Mouse (Mus musculus): ENCODE measurements around the gene Hs6st3.

Hs6st3 gene

GRCm38 (mm10) chr14:119665741-119666141, 527.6 kb downstream of the Hs6st3 start:
- DNase-seq = peak; percentile 9 to 31

GRCm38 (mm10) chr14:119667421-119667820, 529.3 kb downstream of the Hs6st3 start:
- DNase-seq = no peak

GRCm38 (mm10) chr14:119670836-119671587, 532.9 kb downstream of the Hs6st3 start:
- no peak for DNase-seq

- no peak for DNase-seq
These were observed 540.4 kb downstream of the Hs6st3 start for GRCm38 (mm10) chr14:119678574-119678973.

- no peak for DNase-seq
These were observed 541.9 kb downstream of the Hs6st3 start for GRCm38 (mm10) chr14:119680052-119680451.

- no peak for DNase-seq
These were observed 549.7 kb downstream of the Hs6st3 start for GRCm38 (mm10) chr14:119687885-119688284.

GRCm38 (mm10) chr14:119699982-119700381, 561.8 kb downstream of the Hs6st3 start:
- DNase-seq = no peak

GRCm38 (mm10) chr14:119714712-119715111, 576.6 kb downstream of the Hs6st3 start:
- DNase-seq = no peak

GRCm38 (mm10) chr14:119717323-119717722, 579.2 kb downstream of the Hs6st3 start:
- no peak for DNase-seq

GRCm38 (mm10) chr14:119725102-119725501, 587.0 kb downstream of the Hs6st3 start:
- no peak for DNase-seq

GRCm38 (mm10) chr14:119731436-119732080, 593.4 kb downstream of the Hs6st3 start:
- DNase-seq = no peak

- no peak for DNase-seq
These were observed 594.1 kb downstream of the Hs6st3 start for GRCm38 (mm10) chr14:119732219-119732618.

- DNase-seq = no peak
These were observed 599.3 kb downstream of the Hs6st3 start for GRCm38 (mm10) chr14:119737408-119737961.

- DNase-seq = no peak
These were observed 603.6 kb downstream of the Hs6st3 start for GRCm38 (mm10) chr14:119741791-119742190.

GRCm38 (mm10) chr14:119761376-119761775, 623.2 kb downstream of the Hs6st3 start:
- DNase-seq = no peak

- DNase-seq = no peak
These were observed 633.9 kb downstream of the Hs6st3 start for GRCm38 (mm10) chr14:119772040-119772439.

- peak in 1 of 2 experiments; percentile 4 for DNase-seq
These were observed 638.1 kb downstream of the Hs6st3 start for GRCm38 (mm10) chr14:119776261-119776660.

- no peak for DNase-seq
These were observed 641.9 kb downstream of the Hs6st3 start for GRCm38 (mm10) chr14:119779982-119780588.

- DNase-seq = no peak
These were observed 643.0 kb downstream of the Hs6st3 start for GRCm38 (mm10) chr14:119781111-119781510.

- DNase-seq = no peak
These were observed 651.3 kb downstream of the Hs6st3 start for GRCm38 (mm10) chr14:119789457-119789856.

- no peak for DNase-seq
These were observed 659.2 kb downstream of the Hs6st3 start for GRCm38 (mm10) chr14:119797172-119797850.

- no peak for DNase-seq
These were observed 660.4 kb downstream of the Hs6st3 start for GRCm38 (mm10) chr14:119798561-119798960.

GRCm38 (mm10) chr14:119800856-119801255, 662.7 kb downstream of the Hs6st3 start:
- no peak for DNase-seq
